Mouse (Mus musculus): ENCODE measurements at regions not wholly inside any gene's neighbourhood (a gene's known extent, or its start where the extent isn't known, plus 50 kb on each side); places are given as distances from the start of the nearest gene placed in this dataset.

GRCm38 (mm10) chr14:78173451-78173850 is 84.6 kb upstream of the Fam216b start:
- TF ChIP-seq POLR2A (IDR thresholded peaks at IDR 0.05; ENCODE audit: low read depth, low read length) (no peak), CTCF (IDR thresholded peaks at IDR 0.05; ENCODE audit: borderline replicate concordance, insufficient read depth, low read length) (no peak)

All from embryonic fibroblast, embryonic 13.5 days (primary cell).